Mouse (Mus musculus) heart, postnatal 14 days (tissue): Measurements from ENCODE around the gene Htra2. TPM values are rescaled to one million over a fixed set of nuclear protein-coding genes. Genes with fewer than 3 reads are reported as not detected.
A peak's percentile ranks its signal among the peaks of the same experiment; 100 is the strongest.

Source experiments
- DNase-seq, 2 experiments: peaks; one replicate each; pipeline ENCODE4 v3.0.0; 2021 to 2022
- intact Hi-C: fragments of 180-260 bp; cut with DNase I; formaldehyde crosslinking; loops from one replicate; pipeline ENCODE4 v1.15.1; 2025
- total RNA-seq, 2 experiments: library from RNA; stranded (reverse); gene quantifications; 2 replicates each; pipeline ENCODE4 v1.2.3; 2021

Htra2 gene
- total RNA-seq, 2 experiments from 2014 or later = 30.2 to 34.6 TPM

DNA sequence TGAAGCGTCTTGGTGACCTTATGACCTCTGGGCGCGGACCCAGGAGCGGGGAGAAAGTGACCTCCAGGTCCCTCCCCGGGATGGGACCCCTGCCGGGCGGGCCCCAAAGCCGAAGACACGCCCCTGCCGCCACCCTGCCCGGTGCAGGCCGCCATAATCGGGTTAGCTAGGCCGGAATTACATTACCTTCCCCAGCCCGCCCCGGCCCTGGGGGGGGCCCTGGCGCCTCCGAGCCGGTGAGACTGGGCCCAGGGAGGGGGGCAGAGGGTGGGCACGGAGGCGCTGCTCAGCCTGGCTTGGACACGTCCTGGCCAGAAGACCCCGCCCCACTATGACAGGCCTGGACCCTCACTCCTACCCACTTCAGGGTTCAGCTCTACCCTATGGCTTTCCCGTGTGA lies 16.1 kb upstream of the Htra2 start:
- no peak for DNase-seq

GRCm38 (mm10) chr6:83070311-83071219 lies 15.5 kb upstream of the Htra2 start:
- DNase-seq = peak; percentile 28 to 42
- intact Hi-C loops = loop anchor here (10.0 kb wide), 1 partner anchor 326 kb away; no protein-coding TSS in a partner anchor

More for the DNA sequence above, 16.1 kb upstream of the Htra2 start:
- intact Hi-C loops = loop anchor here (10.0 kb wide), 1 partner anchor 326 kb away; no protein-coding TSS in a partner anchor

DNA sequence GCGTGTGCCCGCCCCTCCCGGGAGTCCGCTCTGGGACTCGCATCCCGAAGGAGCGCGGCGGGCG lies 15.0 kb upstream of the Htra2 start, which contains the start of gene Tlx2:
Tlx2 (minus strand) TSS at position 47 of the 64 bp plus-strand sequence.
- DNase-seq = no peak
- intact Hi-C loops = loop anchor here (10.0 kb wide), 1 partner anchor 325 kb away; no protein-coding TSS in a partner anchor

GRCm38 (mm10) chr6:83069488-83070246 lies 14.6 kb upstream of the Htra2 start:
- DNase-seq = no peak
- intact Hi-C loops = loop anchor here (10.0 kb wide), 1 partner anchor 325 kb away; no protein-coding TSS in a partner anchor

DNA sequence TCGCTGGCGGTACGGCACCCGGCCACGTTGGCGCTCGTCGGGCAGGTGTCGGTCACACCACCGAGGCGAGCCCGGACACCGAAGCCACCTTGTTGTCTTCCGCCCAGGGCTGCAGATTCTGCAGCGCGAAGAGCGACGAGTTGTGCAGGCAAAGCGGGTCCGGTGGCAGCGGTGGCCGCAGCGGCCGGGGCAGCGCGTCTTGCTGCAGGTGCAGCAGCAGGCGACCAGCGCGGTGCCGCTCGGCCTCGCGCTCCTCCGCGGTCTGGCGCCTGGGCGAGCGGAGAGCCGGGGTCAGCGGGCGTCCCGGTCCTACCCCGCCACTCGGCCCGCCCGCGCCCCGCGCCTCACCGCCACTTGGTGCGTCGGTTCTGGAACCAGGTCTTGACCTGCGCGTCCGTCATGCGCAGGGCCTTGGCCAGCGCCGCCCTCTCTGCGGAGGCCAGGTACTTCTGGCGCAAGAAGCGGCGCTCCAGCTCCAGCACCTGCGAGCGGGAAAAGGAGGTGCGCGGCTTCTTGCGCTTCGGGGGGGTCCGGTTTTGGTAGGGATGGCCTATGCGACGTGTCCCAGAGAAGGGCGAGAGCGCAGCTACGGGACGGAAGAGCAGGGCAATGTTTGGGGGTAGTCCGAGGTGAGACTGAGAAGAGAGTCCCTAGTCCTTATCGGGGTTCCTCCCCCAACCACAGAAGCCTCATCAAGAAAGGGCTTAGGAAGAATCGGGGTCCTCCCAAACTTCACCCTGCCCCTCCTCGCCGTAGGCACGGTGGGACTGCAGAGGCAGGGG lies 13.8 kb upstream of the Htra2 start:
- intact Hi-C loops = no loop called here
- no peak for DNase-seq

DNA sequence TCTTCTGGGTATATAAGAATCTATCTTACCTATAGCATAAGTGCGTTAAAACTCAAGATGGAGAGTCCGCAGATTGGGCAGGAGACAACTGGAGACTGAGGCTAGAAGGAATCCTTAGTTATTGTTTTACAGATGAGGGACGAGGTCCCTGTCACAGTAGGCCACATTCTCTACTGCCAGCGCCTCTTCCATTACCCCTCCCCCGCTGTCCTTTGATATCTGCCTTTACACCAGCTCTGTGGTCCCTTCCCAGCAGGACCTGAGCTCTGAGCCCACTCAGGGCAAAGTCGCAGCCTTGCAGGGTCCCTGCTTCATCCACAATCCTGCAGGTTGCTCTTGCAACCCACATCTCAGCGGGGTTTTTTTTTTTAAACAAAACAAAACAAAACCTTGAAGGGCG lies 13.1 kb upstream of the Htra2 start:
- no peak for DNase-seq
- intact Hi-C loops = no loop called here

GRCm38 (mm10) chr6:83066441-83066840 lies 11.4 kb upstream of the Htra2 start:
- DNase-seq = no peak
- intact Hi-C loops = no loop called here

- DNase-seq = no peak
- intact Hi-C loops = no loop called here
Observed at GRCm38 (mm10) chr6:83065995-83066394, 10.9 kb upstream of the Htra2 start.

- DNase-seq = no peak
- intact Hi-C loops = no loop called here
Observed at GRCm38 (mm10) chr6:83058725-83059124, 3.7 kb upstream of the Htra2 start.

DNA sequence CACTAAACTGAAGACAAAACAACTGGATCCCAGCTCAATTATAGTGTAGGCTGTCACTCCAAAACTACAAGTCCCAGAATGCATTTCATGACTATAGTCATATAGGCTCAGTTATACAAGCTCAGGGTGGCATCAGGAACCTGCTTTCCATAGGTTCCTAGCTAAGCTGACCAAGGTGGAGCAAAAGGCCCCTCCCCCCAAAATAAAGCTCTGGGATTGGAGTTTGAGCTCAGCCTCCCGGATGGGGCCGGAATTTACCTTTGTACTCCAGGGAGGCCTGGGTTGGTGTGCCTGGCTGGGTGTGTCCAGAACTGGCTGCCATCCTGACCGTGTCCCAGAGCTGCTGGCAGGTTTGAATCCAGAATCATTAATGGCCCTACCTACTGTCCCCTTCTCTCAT lies 2.7 kb upstream of the Htra2 start, which contains the start of gene Dqx1:
Dqx1 (plus strand) TSS at position 55 of the 400 bp plus-strand sequence.
- DNase-seq = no peak
- intact Hi-C loops = no loop called here

GRCm38 (mm10) chr6:83054074-83054851 lies 810 bp downstream of the Htra2 start, which contains the start of gene Aup1:
Gene Aup1, plus strand, starts transcription at chr6:83054521.
- peak; percentile 94 to 95 for DNase-seq
- intact Hi-C loops = loop anchor here (1.0 kb wide), 2 partner anchors 47 to 56 kb away; partner anchors contain the start of genes Ccdc142 and Gm42688

DNA sequence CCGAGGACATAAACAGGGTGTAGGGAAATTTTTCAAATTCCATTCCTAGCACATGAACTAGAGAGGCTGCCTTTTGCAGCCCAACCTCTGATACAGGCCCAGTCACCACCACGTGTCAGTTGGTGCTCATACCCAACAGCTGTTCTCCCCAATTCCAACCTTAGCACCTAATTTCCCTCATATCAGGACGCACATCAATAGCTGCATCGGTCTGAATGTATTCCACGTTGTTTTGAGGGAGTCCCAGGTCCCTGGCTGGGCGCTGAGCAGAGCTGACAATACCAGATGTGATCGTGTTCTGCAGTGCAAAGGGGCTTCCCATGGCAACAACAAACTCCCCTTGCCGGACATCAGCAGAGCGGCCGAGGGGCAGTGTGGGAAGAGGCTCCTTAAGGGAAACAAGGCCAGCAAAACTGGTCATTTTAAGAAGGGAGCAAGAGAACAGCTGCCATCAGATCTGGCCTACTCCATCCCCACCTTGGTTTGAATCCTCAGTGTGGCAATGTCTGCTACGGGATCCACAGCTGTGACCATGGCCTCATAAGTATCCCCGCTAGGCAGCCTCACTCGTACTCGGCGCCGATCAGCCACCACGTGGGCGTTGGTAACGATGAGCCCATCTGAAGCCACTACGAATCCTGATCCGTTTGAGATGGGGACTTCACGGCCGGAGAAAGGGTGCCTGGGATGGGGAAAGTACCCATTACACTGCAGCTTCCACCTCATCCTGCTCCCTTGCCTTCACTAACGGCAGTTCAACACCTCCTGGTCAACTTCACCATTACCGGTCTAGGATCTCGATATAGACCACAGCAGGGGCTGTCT lies 1.7 kb downstream of the Htra2 start:
- intact Hi-C loops = no loop called here
- no peak for DNase-seq

GRCm38 (mm10) chr6:83049367-83049766 lies 5.7 kb downstream of the Htra2 start:
- intact Hi-C loops = no loop called here
- DNase-seq = no peak

- DNase-seq = peak in 1 of 2 experiments; percentile 23
Observed at GRCm38 (mm10) chr6:83044742-83045141, 10.3 kb downstream of the Htra2 start.

GRCm38 (mm10) chr6:83043993-83044392 lies 11.1 kb downstream of the Htra2 start:
- intact Hi-C loops = no loop called here
- DNase-seq = no peak

More at GRCm38 (mm10) chr6:83044742-83045141, 10.3 kb downstream of the Htra2 start:
- intact Hi-C loops = no loop called here

DNA sequence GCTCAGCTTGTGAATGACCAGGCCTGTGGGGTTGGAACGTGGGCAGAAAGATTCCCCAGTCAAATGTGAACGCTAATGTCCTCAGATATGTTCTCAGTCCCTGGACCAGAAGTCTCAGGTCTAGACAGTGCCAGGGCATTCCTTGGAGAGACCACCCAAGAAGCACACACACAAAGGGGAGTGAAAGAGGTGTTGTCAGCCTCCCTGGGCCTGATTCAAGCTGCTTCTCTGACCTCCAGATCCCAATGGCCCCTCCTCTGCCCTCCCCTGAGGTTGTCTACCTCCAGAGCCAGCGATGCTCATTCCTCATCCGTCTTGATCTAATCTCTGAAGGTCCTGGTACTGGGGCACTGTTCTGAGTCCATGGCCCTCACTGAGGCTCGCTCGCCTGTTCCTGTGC lies 11.5 kb downstream of the Htra2 start:
- intact Hi-C loops = no loop called here
- DNase-seq = no peak

DNA sequence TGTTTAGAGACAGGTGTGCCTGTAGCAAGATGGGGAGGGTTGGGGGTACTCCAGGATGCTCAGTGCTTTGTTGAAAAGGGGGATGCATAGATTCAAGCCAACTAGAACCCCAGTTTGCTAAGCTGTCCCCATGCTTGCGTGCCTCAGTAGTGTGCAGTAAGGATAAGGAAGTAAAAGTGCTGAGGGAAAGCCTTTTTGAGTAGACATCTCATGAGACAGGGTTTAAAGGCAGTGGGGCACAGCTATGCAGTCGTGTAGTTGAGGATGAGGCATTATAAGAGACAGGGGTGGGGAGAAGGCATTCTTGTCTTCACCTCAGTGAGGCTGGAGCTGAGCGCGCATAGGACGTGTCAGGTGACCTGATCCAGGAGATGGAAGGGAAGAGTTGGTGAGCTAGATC lies 14.5 kb downstream of the Htra2 start:
- intact Hi-C loops = no loop called here
- DNase-seq = no peak

DNA sequence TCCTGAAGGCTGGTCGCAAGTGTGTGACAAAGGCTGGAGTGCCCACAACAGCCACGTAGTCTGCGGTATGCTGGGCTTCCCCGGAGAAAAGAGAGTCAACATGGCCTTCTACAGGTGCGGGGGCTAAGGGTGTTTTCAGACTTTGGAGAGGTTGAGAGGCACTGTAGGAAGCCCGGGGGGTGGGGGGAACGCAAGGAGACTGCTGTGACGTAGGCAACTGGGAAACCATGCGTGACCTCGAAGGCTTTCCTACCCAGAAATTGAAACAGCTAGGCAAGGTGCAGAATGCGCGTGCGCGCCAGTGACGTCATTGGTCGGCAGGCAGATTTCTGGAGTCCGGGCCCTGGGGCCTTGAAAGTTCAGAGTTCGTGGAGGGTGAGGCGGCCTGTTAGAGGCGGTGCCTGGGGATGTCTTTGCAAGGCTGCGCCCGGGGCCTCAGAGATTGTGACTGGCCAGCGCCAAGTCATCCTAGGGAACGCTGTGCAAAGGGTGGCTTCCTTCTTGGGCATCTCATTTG lies 16.5 kb downstream of the Htra2 start:
- intact Hi-C loops = no loop called here

GRCm38 (mm10) chr6:83037188-83037587 lies 17.9 kb downstream of the Htra2 start:
- no peak for DNase-seq
- intact Hi-C loops = no loop called here

More for the DNA sequence above, 16.5 kb downstream of the Htra2 start:
- peak; percentile 88 to 93 for DNase-seq
